Mouse (Mus musculus) heart, embryonic 16.5 days (tissue): ENCODE data around the gene Grm4. TPM values are rescaled to one million over a fixed set of nuclear protein-coding genes. Genes with fewer than 3 reads are reported as not detected.
A peak's percentile ranks its signal among the peaks of the same experiment; 100 is the strongest.

Experiments used
- ATAC-seq: fragments of 200-750 bp; cut with Nextera tagmentation; replicated peaks from 2 replicates; pipeline ENCODE4 v1.8.0; 2017; ENCODE audit warnings: moderate number of reproducible peaks; ENCODE audit not compliant: insufficient read depth, low FRiP score; ENCODE audit errors: extremely low read depth
- H3K27ac ChIP-seq: fragments of 300-500 bp; sonication (generic); 2 replicates; pipeline ENCODE4 v1.5.1; 2014; ENCODE audit warnings: mild to moderate bottlenecking, low read length, control low read depth, moderate library complexity
- H3K27me3 ChIP-seq: fragments of 300-500 bp; sonication (generic); 2 replicates; pipeline ENCODE4 v1.6.1; 2014; ENCODE audit warnings: low read length, mixed read lengths; ENCODE audit not compliant: control insufficient read depth, insufficient read depth
- H3K36me3 ChIP-seq: fragments of 300-500 bp; sonication (generic); 2 replicates; pipeline ENCODE4 v1.6.1; 2014; ENCODE audit not compliant: control insufficient read depth, insufficient read depth
- H3K4me1 ChIP-seq: fragments of 300-500 bp; sonication (generic); 2 replicates; pipeline ENCODE4 v1.6.1; 2014; ENCODE audit warnings: low read length, mixed read lengths; ENCODE audit not compliant: control insufficient read depth, insufficient read depth
- H3K4me2 ChIP-seq: fragments of 300-500 bp; sonication (generic); 2 replicates; pipeline ENCODE4 v1.6.1; 2014; ENCODE audit warnings: low read depth, mild to moderate bottlenecking, control low read depth, low read length
- H3K4me3 ChIP-seq: fragments of 300-500 bp; sonication (generic); 2 replicates; pipeline ENCODE4 v1.5.1; 2014; ENCODE audit warnings: mild to moderate bottlenecking, control low read depth, low read length
- H3K9ac ChIP-seq: fragments of 300-500 bp; sonication (generic); 2 replicates; pipeline ENCODE4 v1.6.1; 2014; ENCODE audit warnings: low read length, control low read depth
- H3K9me3 ChIP-seq: fragments of 300-500 bp; sonication (generic); replicated peaks from 2 replicates; pipeline ENCODE4 v1.6.1; 2016; ENCODE audit warnings: low read length; ENCODE audit not compliant: control insufficient read depth
- WGBS: fragments of 180-500 bp; shearing (Covaris S2); extraction: QIAGEN DNeasy Blood & Tissue Kit; methylation state at CpG from one replicate; pipeline ENCODE4 v1.1.7; 2014; 5-methylcytosine and 5-hydroxymethylcytosine counted together
- polyA plus RNA-seq: library from polyadenylated mRNA; unstranded; fragments of >200 nt; fragmentation: Nextera tagmentation; extraction: Ambion mirVana; gene quantifications from 2 replicates; pipeline ENCODE4 v1.2.1, GENCODE M21; 2015

Grm4 gene
- polyA plus RNA-seq, 1 experiment from 2014 or later = 0.30 TPM

DNA sequence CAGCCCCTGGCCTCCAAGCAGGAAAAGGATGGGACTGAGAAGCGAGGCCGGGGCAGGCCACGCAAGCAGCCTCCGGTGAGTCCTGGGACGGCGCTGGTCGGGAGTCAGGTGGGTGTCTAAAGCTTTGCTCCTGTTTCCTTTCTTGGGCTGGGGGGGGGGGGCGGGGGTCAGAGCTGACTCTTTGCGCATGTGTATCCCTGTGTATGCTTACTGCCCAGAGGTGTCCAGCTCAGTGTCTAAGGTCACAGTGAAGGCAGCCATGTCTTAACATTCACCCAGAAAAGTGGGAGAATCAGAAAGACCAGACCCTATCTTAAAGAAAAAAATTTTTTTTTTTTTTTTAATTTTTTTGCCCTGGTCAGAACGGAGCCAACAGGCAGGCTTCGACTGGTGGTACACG lies 38.4 kb upstream of the Grm4 start:
- Histone ChIP-seq H3K27me3 (no peaks in the 10 kb centered on the region), H3K4me3 (no peak overlapping the region), H3K4me1 (peaks cover 27% of the 10 kb centered on the region), H3K9ac (no peak overlapping the region), H3K9me3 (no peaks in the 10 kb centered on the region), H3K36me3 (no peaks in the 10 kb centered on the region), H3K4me2 (peak overlapping the region; percentile 96; the same call in 1 of the 2 replicates), H3K27ac (no peak overlapping the region)
- ATAC-seq = no peak
- WGBS = 77% methylated on average over 11 of the region's 12 CpGs

- H3K9me3 ChIP-seq = no peaks in the 10 kb centered on the region
- no peaks in the 10 kb centered on the region for H3K36me3 ChIP-seq
- WGBS = 27% methylated on average over 5 of the region's 5 CpGs
- H3K27ac ChIP-seq = no peak overlapping the region
- peak overlapping the region; percentile 85 for H3K4me3 ChIP-seq
- peak overlapping the region; percentile 92 for H3K9ac ChIP-seq
- H3K27me3 ChIP-seq = no peaks in the 10 kb centered on the region
- no peak for ATAC-seq
- H3K4me1 ChIP-seq = peaks cover 25% of the 10 kb centered on the region
- peak overlapping the region; percentile 96 for H3K4me2 ChIP-seq
Measured at GRCm38 (mm10) chr17:27558845-27559244, 37.6 kb upstream of the Grm4 start.

GRCm38 (mm10) chr17:27557927-27558661 lies 36.9 kb upstream of the Grm4 start:
- Histone ChIP-seq H3K36me3 (no peaks in the 10 kb centered on the region), H3K9me3 (no peaks in the 10 kb centered on the region), H3K27me3 (no peaks in the 10 kb centered on the region), H3K4me1 (peaks cover 25% of the 10 kb centered on the region), H3K9ac (peak overlapping the region; percentile 92), H3K4me2 (peak overlapping the region; percentile 96), H3K27ac (peak overlapping the region; percentile 95), H3K4me3 (peak overlapping the region; percentile 85)
- 23% methylated on average over 14 of the region's 14 CpGs for WGBS
- no peak for ATAC-seq

GRCm38 (mm10) chr17:27557181-27557926 lies 36.2 kb upstream of the Grm4 start:
- H3K36me3 ChIP-seq = no peaks in the 10 kb centered on the region
- no peaks in the 10 kb centered on the region for H3K27me3 ChIP-seq
- H3K4me3 ChIP-seq = peak overlapping the region; percentile 85
- H3K9ac ChIP-seq = peak overlapping the region; percentile 92
- peak overlapping the region; percentile 96 for H3K4me2 ChIP-seq
- H3K4me1 ChIP-seq = peaks cover 29% of the 10 kb centered on the region
- peak; percentile 26 for ATAC-seq
- no peaks in the 10 kb centered on the region for H3K9me3 ChIP-seq
- under 1% methylated on average over 53 of the region's 75 CpGs for WGBS
- H3K27ac ChIP-seq = peak overlapping the region; percentile 95

DNA sequence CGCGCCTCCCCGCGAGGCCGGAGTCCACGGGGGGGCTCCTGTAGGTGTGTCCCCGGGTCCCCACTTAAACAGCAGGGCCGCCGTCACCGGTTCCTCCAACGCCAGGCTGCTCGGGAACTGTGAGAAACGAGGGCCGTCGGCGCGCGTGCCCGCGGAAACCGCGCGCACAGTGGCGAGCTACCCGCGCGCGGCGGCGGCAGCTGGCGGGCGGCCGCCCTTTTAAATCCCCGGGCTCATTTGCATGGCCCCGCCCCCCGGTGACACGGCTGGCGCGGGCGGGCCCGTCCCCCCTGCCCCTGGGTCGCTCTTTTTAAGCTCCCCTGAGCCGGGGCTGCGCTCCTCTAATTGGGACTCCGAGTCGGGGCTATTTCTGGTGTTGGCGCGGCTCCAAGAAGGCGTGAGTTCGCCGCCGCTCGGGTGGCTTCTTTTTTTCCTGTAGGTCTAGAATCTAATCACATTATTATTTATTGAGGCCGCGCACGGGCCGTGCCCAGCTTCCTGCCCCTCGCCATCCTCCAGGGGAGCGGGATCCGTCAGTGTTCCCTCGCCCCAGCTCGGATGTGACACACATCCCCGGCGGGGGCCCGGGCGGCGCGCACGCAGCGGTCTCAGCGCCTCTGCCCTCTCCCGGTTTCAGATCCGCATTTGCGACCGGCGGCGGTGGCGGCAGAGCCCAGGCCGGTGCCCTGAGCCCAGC lies 35.3 kb upstream of the Grm4 start, which contains the start of gene Hmga1:
Gene Hmga1, plus strand, starts transcription at position 183 of the 697 bp plus-strand sequence.
- WGBS = under 1% methylated on average over 79 of the region's 79 CpGs
- Histone ChIP-seq H3K27ac (peak within 1 kb of the TSS; percentile 95), H3K9ac (peak within 1 kb of the TSS; percentile 92), H3K9me3 (no peaks in the 10 kb centered on the region), H3K4me1 (peaks cover 27% of the 10 kb centered on the region), H3K36me3 (no peaks in the 10 kb centered on the region), H3K4me2 (peak within 1 kb of the TSS; percentile 96), H3K4me3 (peak within 1 kb of the TSS; percentile 85), H3K27me3 (no peaks in the 10 kb centered on the region)
- peak; percentile 82 for ATAC-seq

DNA sequence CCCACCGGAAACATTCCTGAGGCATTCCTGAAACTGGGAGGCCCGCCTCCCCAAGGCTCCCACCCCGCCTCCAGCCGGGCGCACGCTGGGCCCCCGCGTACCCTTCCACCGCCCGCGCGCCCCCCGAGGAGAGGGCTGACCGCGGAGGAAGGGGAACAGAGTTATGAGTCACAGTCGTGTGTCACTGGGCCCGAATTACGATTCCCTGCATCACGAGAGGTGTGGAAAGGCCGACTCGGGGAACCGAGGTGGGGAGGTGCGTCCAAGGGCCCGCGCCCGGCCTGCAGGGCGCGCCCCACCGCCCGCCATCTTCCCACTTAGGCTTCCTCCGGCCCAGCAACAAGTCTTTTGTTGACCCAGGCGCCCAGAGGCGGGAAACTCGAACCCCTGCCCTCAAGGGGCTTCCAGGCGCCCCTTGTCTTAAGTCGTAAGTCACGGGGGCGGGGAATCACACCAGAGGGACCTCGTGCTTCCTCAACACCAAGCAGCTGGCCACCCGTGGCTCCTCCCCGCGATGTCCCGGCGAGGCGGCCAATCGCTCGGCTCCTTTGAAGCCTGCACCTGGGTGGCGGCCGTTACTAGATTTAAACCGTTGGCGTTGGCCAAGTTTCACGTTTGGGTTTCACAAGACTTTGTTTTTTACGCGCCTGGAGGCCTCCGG lies 34.4 kb upstream of the Grm4 start:
- WGBS = under 1% methylated on average over 54 of the region's 55 CpGs
- H3K4me1 ChIP-seq = peaks cover 27% of the 10 kb centered on the region
- no peaks in the 10 kb centered on the region for H3K27me3 ChIP-seq
- H3K9ac ChIP-seq = peak overlapping the region; percentile 92
- H3K9me3 ChIP-seq = no peaks in the 10 kb centered on the region
- H3K36me3 ChIP-seq = no peaks in the 10 kb centered on the region
- peak overlapping the region; percentile 96 for H3K4me2 ChIP-seq
- peak overlapping the region; percentile 95 for H3K27ac ChIP-seq
- H3K4me3 ChIP-seq = peak overlapping the region; percentile 85
- peak; percentile 19 for ATAC-seq

DNA sequence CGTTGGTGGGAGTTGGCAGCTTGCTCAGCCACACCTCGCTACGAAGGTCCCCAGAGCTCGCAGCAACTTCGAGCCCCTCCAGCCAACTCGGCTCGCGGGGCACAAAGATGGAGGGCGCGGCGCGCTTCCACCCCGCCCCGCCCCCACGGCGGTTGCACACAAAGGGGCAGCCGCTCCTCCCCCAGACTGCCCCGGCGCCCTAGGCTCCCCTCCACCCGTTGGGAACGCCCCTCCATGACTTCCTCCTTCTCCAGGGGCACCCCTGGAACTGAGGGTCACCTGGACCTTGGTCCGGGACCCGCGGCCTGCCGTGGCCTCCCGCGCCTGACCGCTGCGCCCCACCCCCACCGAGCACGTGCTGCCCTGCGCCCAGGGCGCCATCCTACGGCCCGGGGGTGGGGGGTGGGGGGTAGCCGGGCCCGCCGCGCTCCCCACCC lies 33.9 kb upstream of the Grm4 start:
- Histone ChIP-seq H3K9me3 (no peaks in the 10 kb centered on the region), H3K4me1 (peaks cover 27% of the 10 kb centered on the region), H3K27me3 (no peaks in the 10 kb centered on the region), H3K4me2 (peak overlapping the region; percentile 96), H3K4me3 (peak overlapping the region; percentile 85), H3K9ac (peak overlapping the region; percentile 92), H3K36me3 (no peaks in the 10 kb centered on the region), H3K27ac (peak overlapping the region; percentile 95)
- 4% methylated on average over 38 of the region's 39 CpGs for WGBS
- ATAC-seq = peak; percentile 2

- H3K36me3 ChIP-seq = no peaks in the 10 kb centered on the region
- H3K4me2 ChIP-seq = peak overlapping the region; percentile 96
- ATAC-seq = no peak
- H3K4me1 ChIP-seq = peaks cover 29% of the 10 kb centered on the region
- 55% methylated on average over 20 of the region's 20 CpGs for WGBS
- H3K9ac ChIP-seq = peak overlapping the region; percentile 92
- H3K9me3 ChIP-seq = no peaks in the 10 kb centered on the region
- peak overlapping the region; percentile 95 for H3K27ac ChIP-seq
- no peaks in the 10 kb centered on the region for H3K27me3 ChIP-seq
- H3K4me3 ChIP-seq = peak overlapping the region; percentile 85
Measured at GRCm38 (mm10) chr17:27554062-27554960, 33.1 kb upstream of the Grm4 start.
